Mouse (Mus musculus) thymus, adult 2 months (tissue): ENCODE measurements around the gene Zfp366. TPM values are rescaled to one million over a fixed set of nuclear protein-coding genes. Genes with fewer than 3 reads are reported as not detected.

Experiments
- DNase-seq: peaks from one replicate; pipeline ENCODE4 v3.0.0; 2021
- H3K27ac ChIP-seq: fragments of 200-500 bp; 2 replicates; pipeline ENCODE4 v1.5.1; 2012; ENCODE audit warnings: low read length, control low read depth; ENCODE audit not compliant: control insufficient read depth, insufficient read depth
- H3K27me3 ChIP-seq: fragments of 200-500 bp; 2 replicates; pipeline ENCODE4 v1.6.1; 2012; ENCODE audit warnings: mild to moderate bottlenecking, low read length, moderate library complexity, mixed read lengths; ENCODE audit not compliant: control insufficient read depth, insufficient read depth
- H3K36me3 ChIP-seq: fragments of 200-500 bp; 2 replicates; pipeline ENCODE4 v1.6.1; 2012; ENCODE audit warnings: mild to moderate bottlenecking, low read length, moderate library complexity; ENCODE audit not compliant: control insufficient read depth, insufficient read depth
- H3K4me1 ChIP-seq: fragments of 200-500 bp; replicated peaks from 2 replicates; pipeline ENCODE4 v1.6.1; 2012; ENCODE audit warnings: low read length; ENCODE audit not compliant: control insufficient read depth, insufficient read depth
- H3K4me3 ChIP-seq: fragments of 200-500 bp; 2 replicates; pipeline ENCODE4 v1.5.1; 2012; ENCODE audit warnings: mild to moderate bottlenecking, low read length, control low read depth, moderate library complexity; ENCODE audit not compliant: control insufficient read depth, insufficient read depth
- CTCF ChIP-seq: fragments of 200-500 bp; IDR thresholded peaks from 2 replicates; pipeline ENCODE4 v1.5.1; 2012; ENCODE audit warnings: mild to moderate bottlenecking, control low read depth, low read length, moderate library complexity, borderline replicate concordance; ENCODE audit not compliant: control insufficient read depth, poor library complexity, insufficient read depth; ENCODE audit errors: extremely low read depth
- POLR2A ChIP-seq: fragments of 200-500 bp; IDR thresholded peaks from 2 replicates; pipeline ENCODE4 v1.6.1; 2012; ENCODE audit warnings: mild to moderate bottlenecking, low read length, control low read depth, moderate library complexity; ENCODE audit not compliant: control insufficient read depth, poor library complexity, insufficient read depth; ENCODE audit errors: extremely low read depth
- WGBS: fragments of 180-500 bp; shearing (Covaris S2); methylation state at CpG from one replicate; pipeline ENCODE4 v1.1.7; 2018; 5-methylcytosine and 5-hydroxymethylcytosine counted together
- polyA plus RNA-seq: library from polyadenylated mRNA; depleted of rRNA; stranded (reverse); fragments of >200 nt; gene quantifications from 2 replicates; pipeline ENCODE4 v1.2.3, GENCODE M21; 2012

The Zfp366 gene
- polyA plus RNA-seq, 1 experiment = 5.9 TPM

- Histone ChIP-seq H3K27me3 (no peaks in the 10 kb centered on the region), H3K4me1 (no peaks in the 10 kb centered on the region; the same call in 1 of the 2 replicates), H3K4me3 (no peak overlapping the region; the same call in 1 of the 2 replicates), H3K27ac (no peak overlapping the region), H3K36me3 (no peaks in the 10 kb centered on the region)
- DNase-seq = no peak
- no peak for TF ChIP-seq CTCF
- no peak for TF ChIP-seq POLR2A
- WGBS = 93% methylated on average over 10 of the region's 10 CpGs
Measured at GRCm38 (mm10) chr13:99186138-99186853, 1.7 kb downstream of the Zfp366 start.

- 86% methylated on average over 7 of the region's 7 CpGs for WGBS
- DNase-seq = no peak
- Histone ChIP-seq H3K4me1 (no peaks in the 10 kb centered on the region; the same call in 1 of the 2 replicates), H3K27ac (no peak overlapping the region), H3K27me3 (no peaks in the 10 kb centered on the region), H3K36me3 (no peaks in the 10 kb centered on the region), H3K4me3 (no peak overlapping the region)
- no peak for TF ChIP-seq POLR2A
- TF ChIP-seq CTCF = no peak
Measured at GRCm38 (mm10) chr13:99186859-99187258, 2.2 kb downstream of the Zfp366 start.

- DNase-seq = no peak
- H3K27me3 ChIP-seq = no peaks in the 10 kb centered on the region
- no peaks in the 10 kb centered on the region for H3K36me3 ChIP-seq
- H3K4me1 ChIP-seq = no peaks in the 10 kb centered on the region; the same call in 1 of the 2 replicates
- H3K27ac ChIP-seq = no peak overlapping the region
- TF ChIP-seq CTCF (no peak), POLR2A (no peak)
- no peak overlapping the region for H3K4me3 ChIP-seq
- WGBS = 63% methylated on average over 11 of the region's 11 CpGs
Measured at GRCm38 (mm10) chr13:99187456-99187855, 2.8 kb downstream of the Zfp366 start.

GRCm38 (mm10) chr13:99188625-99189024 lies 4.0 kb downstream of the Zfp366 start:
- WGBS = 94% methylated on average over 8 of the region's 8 CpGs
- no peak overlapping the region for H3K4me3 ChIP-seq
- no peaks in the 10 kb centered on the region for H3K36me3 ChIP-seq
- TF ChIP-seq POLR2A (no peak), CTCF (no peak)
- H3K27me3 ChIP-seq = no peaks in the 10 kb centered on the region
- H3K4me1 ChIP-seq = no peaks in the 10 kb centered on the region
- no peak overlapping the region for H3K27ac ChIP-seq
- no peak for DNase-seq

- WGBS = 77% methylated on average over 3 of the region's 3 CpGs
Measured at GRCm38 (mm10) chr13:99189671-99190070, 5.0 kb downstream of the Zfp366 start.

GRCm38 (mm10) chr13:99190466-99190865 lies 5.8 kb downstream of the Zfp366 start:
- TF ChIP-seq POLR2A (no peak), CTCF (no peak)
- WGBS = 24% methylated on average over 11 of the region's 11 CpGs
- Histone ChIP-seq H3K4me3 (no peak overlapping the region), H3K27me3 (no peaks in the 10 kb centered on the region), H3K36me3 (no peaks in the 10 kb centered on the region), H3K27ac (no peak overlapping the region), H3K4me1 (no peaks in the 10 kb centered on the region)
- DNase-seq = no peak

More at GRCm38 (mm10) chr13:99189671-99190070, 5.0 kb downstream of the Zfp366 start:
- DNase-seq = no peak
- no peak overlapping the region for H3K27ac ChIP-seq
- no peak overlapping the region for H3K4me3 ChIP-seq
- no peaks in the 10 kb centered on the region for H3K36me3 ChIP-seq
- no peaks in the 10 kb centered on the region for H3K27me3 ChIP-seq
- no peaks in the 10 kb centered on the region for H3K4me1 ChIP-seq
- TF ChIP-seq POLR2A (no peak), CTCF (no peak)

- H3K27me3 ChIP-seq = no peaks in the 10 kb centered on the region
- TF ChIP-seq CTCF (no peak), POLR2A (no peak)
- no peak for DNase-seq
- no peak overlapping the region for H3K27ac ChIP-seq
- H3K36me3 ChIP-seq = no peaks in the 10 kb centered on the region
- WGBS = 93% methylated on average over 13 of the region's 13 CpGs
- no peak overlapping the region for H3K4me3 ChIP-seq
- no peaks in the 10 kb centered on the region for H3K4me1 ChIP-seq
Measured at GRCm38 (mm10) chr13:99191063-99191462, 6.4 kb downstream of the Zfp366 start.
